24 mouse cellular contexts compared by ENCODE assay signal in the genomic region with DNA sequence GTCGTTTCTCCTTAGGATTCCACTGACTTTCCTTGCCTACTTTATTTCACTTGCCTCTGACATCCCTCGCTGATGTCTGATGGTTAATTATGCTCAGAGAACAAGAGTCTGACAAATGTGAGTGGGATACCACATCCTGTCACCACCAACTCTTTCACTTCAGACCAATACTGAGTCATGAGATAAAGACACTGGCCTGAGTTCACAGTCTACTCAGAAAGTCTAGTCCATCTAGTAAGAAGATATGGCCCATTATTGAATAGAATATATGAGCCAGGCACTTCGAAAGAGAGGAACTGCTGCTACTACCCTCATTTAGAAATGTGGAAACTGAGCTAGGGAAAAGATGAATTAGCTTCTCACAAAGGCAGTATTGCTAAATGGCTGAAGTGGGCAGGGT.
A peak's percentile ranks its signal among the peaks of the same experiment; 100 is the strongest.
DNase-seq lines count a peak whose midpoint lies in the region; ATAC-seq and TF ChIP-seq lines count a peak whose summit lies in the region.
"Had no signal": no experiment of that assay in that cellular context is flagged by ENCODE, and none has a peak within 500 bp of the region (broad histone marks: within the 10 kb centered on the region; RNA-seq: fewer than 3 reads in every experiment).

No protein-coding gene starts in this region.

- peak; percentile 55 for ATAC-seq in frontal cortex, adult (ENCODE audit: low TSS enrichment)
- ATAC-seq in forebrain, embryonic 14.5 days, result no peak
- ATAC-seq: forebrain, embryonic 15.5 days; forebrain, postnatal 0 days had no signal

- DNase-seq in frontal cortex, postnatal 25 days (ENCODE audit: low spot score in 2 of 2), result no peak
- DNase-seq in layer of hippocampus, adult 2 months (ENCODE audit: low spot score in 2 of 2), result no peak
- DNase-seq in layer of hippocampus, postnatal 14 days (ENCODE audit: low spot score in 2 of 2), result no peak
- peak; percentile 2 for DNase-seq in right cerebral cortex, adult 18-20 months
- no peak for DNase-seq in right cerebral cortex, postnatal 10 days (ENCODE audit: low spot score in 2 of 2)
- DNase-seq in forebrain, embryonic 14.5 days (ENCODE audit: low spot score), result no peak
- DNase-seq: adrenal gland, adult 2 months; adrenal gland, postnatal 10 days; adrenal gland, postnatal 25 days; cerebellum, adult 11-12 months; cerebellum, adult 2 months; cerebellum, adult 9-10 months; cerebellum, postnatal 10 days; cerebellum, postnatal 25 days; embryo, embryonic 11 days; forebrain, postnatal 0 days had no signal

- no peak for TF ChIP-seq POLR2A in cortical plate, adult 2 months (IDR thresholded peaks at IDR 0.05; ENCODE audit: extremely low read depth, insufficient read depth, low read length)

- no peaks in the 10 kb centered on the region for H3K36me3 ChIP-seq in forebrain, embryonic 14.5 days (ENCODE audit: control insufficient read depth, insufficient read depth, low read length)
- H3K36me3 ChIP-seq: embryonic facial prominence, embryonic 13.5 days; embryonic facial prominence, embryonic 15.5 days; forebrain, embryonic 10.5 days; forebrain, embryonic 12.5 days; forebrain, embryonic 15.5 days had no signal

- H3K4me3 ChIP-seq in layer of hippocampus, adult 2 months, result no peak overlapping the region
- H3K4me3 ChIP-seq in cortical plate, adult 2 months (ENCODE audit: insufficient read depth, low read length), result no peak overlapping the region
- H3K4me3 ChIP-seq in forebrain, embryonic 14.5 days (ENCODE audit: low read depth, low read length), result no peak overlapping the region
- H3K4me3 ChIP-seq: embryonic facial prominence, embryonic 13.5 days; embryonic facial prominence, embryonic 15.5 days; erythroblast, embryonic 14.5 days; forebrain, embryonic 10.5 days; forebrain, embryonic 12.5 days; forebrain, embryonic 15.5 days had no signal

- H3K9ac ChIP-seq in forebrain, embryonic 14.5 days (ENCODE audit: low read length), result no peak overlapping the region
- H3K9ac ChIP-seq: embryonic facial prominence, embryonic 13.5 days; embryonic facial prominence, embryonic 15.5 days; forebrain, embryonic 12.5 days; forebrain, embryonic 15.5 days; forebrain, postnatal 0 days had no signal

- H3K9me3 ChIP-seq in forebrain, embryonic 14.5 days (replicated peaks; ENCODE audit: control insufficient read depth, low read length), result no peaks in the 10 kb centered on the region
- H3K9me3 ChIP-seq: embryonic facial prominence, embryonic 13.5 days; embryonic facial prominence, embryonic 15.5 days; forebrain, embryonic 10.5 days; forebrain, embryonic 12.5 days; forebrain, embryonic 15.5 days had no signal

- H3K4me2 ChIP-seq in forebrain, embryonic 14.5 days (ENCODE audit: low read length), result no peak overlapping the region
- H3K4me2 ChIP-seq: embryonic facial prominence, embryonic 13.5 days; embryonic facial prominence, embryonic 15.5 days; forebrain, embryonic 12.5 days; forebrain, embryonic 15.5 days had no signal

- WGBS in forebrain, embryonic 14.5 days, result 89% methylated on average over 3 of the region's 3 CpGs

- H3K27me3 ChIP-seq in forebrain, embryonic 14.5 days (replicated peaks; ENCODE audit: control insufficient read depth, insufficient read depth, low read length), result no peaks in the 10 kb centered on the region
- H3K27me3 ChIP-seq: embryonic facial prominence, embryonic 13.5 days; embryonic facial prominence, embryonic 15.5 days; forebrain, embryonic 12.5 days; forebrain, embryonic 15.5 days had no signal

- peak overlapping the region; percentile 71 for H3K27ac ChIP-seq in layer of hippocampus, adult 2 months
- 0 out of 2 replicates have a peak overlapping the region, but pooled peaks have one; percentile 13 for H3K27ac ChIP-seq in cortical plate, adult 2 months (ENCODE audit: insufficient read depth, low read length)
- no peak overlapping the region for H3K27ac ChIP-seq in forebrain, embryonic 14.5 days (ENCODE audit: low read depth, low read length)
- H3K27ac ChIP-seq: embryonic facial prominence, embryonic 13.5 days; embryonic facial prominence, embryonic 15.5 days; forebrain, embryonic 10.5 days; forebrain, embryonic 12.5 days; forebrain, embryonic 15.5 days had no signal

- peaks cover 2% of the 10 kb centered on the region for H3K4me1 ChIP-seq in cortical plate, adult 2 months (ENCODE audit: control insufficient read depth, insufficient read depth, low read length)
- no peaks in the 10 kb centered on the region for H3K4me1 ChIP-seq in forebrain, embryonic 14.5 days (ENCODE audit: control insufficient read depth, insufficient read depth, low read length)
- H3K4me1 ChIP-seq: embryonic facial prominence, embryonic 13.5 days; embryonic facial prominence, embryonic 15.5 days; forebrain, embryonic 10.5 days; forebrain, embryonic 15.5 days had no signal

- no peak for TF ChIP-seq CTCF in layer of hippocampus, adult 2 months (conservative IDR thresholded peaks at IDR 0.05)
- TF ChIP-seq CTCF in cortical plate, adult 2 months (IDR thresholded peaks at IDR 0.05; ENCODE audit: extremely low read depth, insufficient read depth, low read length), result no peak
